Mouse (Mus musculus): ENCODE measurements around the gene Methig1. TPM values are rescaled to one million over a fixed set of nuclear protein-coding genes. Genes with fewer than 3 reads are reported as not detected.
"Not testable (repeated sequence)": the region's sequence is repeated elsewhere in the genome, so short reads cannot be mapped to it uniquely, and the experiment has no call there.

Gene Methig1
- polyA plus RNA-seq, 1 experiment: not detected

DNA sequence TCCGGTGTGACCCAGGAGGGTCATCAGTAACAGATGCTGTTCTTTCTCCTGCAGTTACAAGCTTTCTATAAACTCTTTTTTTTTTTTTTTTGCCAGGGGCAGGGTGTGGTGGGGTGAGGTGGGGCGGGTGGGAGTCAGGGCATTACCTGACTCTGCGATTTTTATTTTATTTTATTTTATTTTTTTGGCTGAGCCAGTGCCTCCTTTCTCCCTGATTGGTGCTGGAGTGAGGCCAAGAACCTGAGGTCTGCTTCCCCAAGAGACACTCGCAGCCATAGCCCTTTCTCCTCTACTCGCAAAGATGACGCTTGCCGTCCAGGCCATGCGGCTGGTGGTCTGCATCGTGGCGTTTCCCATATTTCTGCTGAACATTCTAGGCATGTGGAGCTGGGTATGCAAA lies 18.3 kb upstream of the Methig1 start, which contains the start of gene Mettl7a3:
Gene Mettl7a3, plus strand, starts transcription at position 301 of the 400 bp plus-strand sequence.
- no peaks in the 10 kb centered on the region for H3K79me3 ChIP-seq (ENCODE audit: low read depth)
- no peaks in the 10 kb centered on the region for H3K79me2 ChIP-seq (ENCODE audit: control insufficient read depth, insufficient read depth)
- H3K36me3 ChIP-seq (ENCODE audit: control insufficient read depth, insufficient read depth): no peaks in the 10 kb centered on the region
- H3K27me3 ChIP-seq (ENCODE audit: control insufficient read depth, insufficient read depth, insufficient read length): peaks cover 6% of the 10 kb centered on the region
- no peak for TF ChIP-seq MAX (IDR thresholded peaks at IDR 0.05)
- no peak for TF ChIP-seq CTCF (IDR thresholded peaks at IDR 0.05; ENCODE audit: control insufficient read depth, insufficient read depth, insufficient read length)
- TF ChIP-seq CEBPB (IDR thresholded peaks at IDR 0.05; ENCODE audit: low read depth): no peak
- no peak for TF ChIP-seq MYOD1 (IDR thresholded peaks at IDR 0.05; ENCODE audit: control insufficient read depth, insufficient read length, low read depth)
- TF ChIP-seq MYOG (IDR thresholded peaks at IDR 0.05; ENCODE audit: control insufficient read depth, extremely low read depth, insufficient read length): no peak
- no peak for TF ChIP-seq FOSL1 (IDR thresholded peaks at IDR 0.05; ENCODE audit: insufficient read depth, low read length, poor library complexity, severe bottlenecking)
- TF ChIP-seq USF1 (IDR thresholded peaks at IDR 0.05; ENCODE audit: low read depth): no peak
- H3ac ChIP-seq (ENCODE audit: control insufficient read depth, insufficient read length, low read depth): no peak within 1 kb of the TSS
- no peak within 1 kb of the TSS for H3K4me3 ChIP-seq (ENCODE audit: insufficient read depth, poor library complexity, severe bottlenecking)

DNA sequence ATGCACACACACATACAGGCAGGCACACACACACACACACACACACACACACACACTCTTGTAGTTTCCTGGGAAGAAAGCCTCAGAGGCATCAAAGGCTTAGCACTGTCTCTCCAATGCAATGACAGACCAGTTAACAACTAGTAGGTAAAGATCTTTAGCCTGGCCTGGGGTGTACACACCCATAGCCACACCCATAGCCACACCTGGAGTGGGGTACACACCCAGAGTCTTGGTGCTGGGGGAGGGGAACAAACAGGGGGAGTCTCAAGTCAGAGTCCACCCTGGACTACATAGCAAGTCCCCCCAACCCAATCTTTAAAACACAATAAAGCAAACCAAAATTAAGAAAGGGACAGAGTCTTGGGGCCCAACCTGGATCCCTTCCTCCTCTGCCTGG lies 15.6 kb upstream of the Methig1 start:
- H3K4me3 ChIP-seq (ENCODE audit: insufficient read depth, poor library complexity, severe bottlenecking); H3ac ChIP-seq (ENCODE audit: control insufficient read depth, insufficient read length, low read depth); H3K79me2 ChIP-seq (ENCODE audit: control insufficient read depth, insufficient read depth); H3K27me3 ChIP-seq (ENCODE audit: control insufficient read depth, insufficient read depth, insufficient read length); H3K36me3 ChIP-seq (ENCODE audit: control insufficient read depth, insufficient read depth); H3K79me3 ChIP-seq (ENCODE audit: low read depth): not testable (repeated sequence)

DNA sequence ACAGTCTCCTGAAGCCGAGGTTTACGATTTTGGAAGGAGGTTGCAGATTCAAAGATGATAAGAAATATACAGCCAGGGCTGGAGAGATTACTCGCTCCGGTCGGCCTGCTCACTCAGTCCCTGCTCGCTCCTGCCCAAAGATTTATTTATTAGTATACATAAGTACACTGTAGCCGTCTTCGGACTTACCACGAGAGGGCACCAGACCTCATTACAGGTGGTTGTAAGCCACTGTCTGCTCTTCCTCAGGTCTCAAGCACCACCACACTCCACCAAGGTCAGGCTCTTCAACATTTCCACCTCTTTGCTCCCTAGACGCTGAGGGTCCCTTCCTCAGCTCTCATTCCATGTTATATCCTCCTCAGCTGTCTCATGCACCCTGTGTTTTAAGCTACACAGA lies 15.1 kb upstream of the Methig1 start:
- not testable (repeated sequence) for H3K27me3 ChIP-seq (ENCODE audit: control insufficient read depth, insufficient read depth, insufficient read length); H3K79me2 ChIP-seq (ENCODE audit: control insufficient read depth, insufficient read depth); H3K4me3 ChIP-seq (ENCODE audit: insufficient read depth, poor library complexity, severe bottlenecking); H3K36me3 ChIP-seq (ENCODE audit: control insufficient read depth, insufficient read depth); H3K79me3 ChIP-seq (ENCODE audit: low read depth); H3ac ChIP-seq (ENCODE audit: control insufficient read depth, insufficient read length, low read depth)

DNA sequence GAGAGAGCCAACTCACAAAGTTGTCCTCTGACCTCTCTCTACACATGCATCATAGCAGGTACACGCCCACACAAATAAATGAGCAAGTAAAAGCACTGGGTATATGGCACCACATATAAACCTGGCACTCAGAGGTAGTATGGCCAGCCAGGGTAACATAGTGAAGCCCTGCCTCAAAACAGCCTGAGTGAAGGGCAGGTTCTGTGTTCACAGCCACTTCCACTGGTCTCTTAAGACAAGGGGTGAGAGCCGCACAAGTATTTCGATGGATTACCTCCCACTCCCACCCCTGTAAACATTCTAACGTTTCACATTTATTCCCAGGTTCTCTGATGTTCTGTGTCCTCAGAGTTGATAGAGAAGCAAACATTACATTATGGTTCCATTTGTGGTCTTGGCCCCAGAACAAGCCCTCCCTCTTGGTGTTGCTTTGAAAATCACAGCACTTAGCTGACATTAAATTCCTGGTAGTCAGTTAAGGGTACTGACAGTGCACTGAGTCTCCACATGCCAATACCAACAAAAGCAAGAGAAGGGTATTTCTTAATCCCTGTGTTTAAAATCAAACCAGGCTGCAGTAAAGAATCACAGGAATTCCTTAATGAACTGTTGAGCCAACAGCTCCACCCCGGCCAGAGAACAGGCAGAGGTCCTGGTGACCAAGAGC lies 11.5 kb upstream of the Methig1 start:
- not testable (repeated sequence) for H3K79me2 ChIP-seq (ENCODE audit: control insufficient read depth, insufficient read depth); H3K4me3 ChIP-seq (ENCODE audit: insufficient read depth, poor library complexity, severe bottlenecking)

DNA sequence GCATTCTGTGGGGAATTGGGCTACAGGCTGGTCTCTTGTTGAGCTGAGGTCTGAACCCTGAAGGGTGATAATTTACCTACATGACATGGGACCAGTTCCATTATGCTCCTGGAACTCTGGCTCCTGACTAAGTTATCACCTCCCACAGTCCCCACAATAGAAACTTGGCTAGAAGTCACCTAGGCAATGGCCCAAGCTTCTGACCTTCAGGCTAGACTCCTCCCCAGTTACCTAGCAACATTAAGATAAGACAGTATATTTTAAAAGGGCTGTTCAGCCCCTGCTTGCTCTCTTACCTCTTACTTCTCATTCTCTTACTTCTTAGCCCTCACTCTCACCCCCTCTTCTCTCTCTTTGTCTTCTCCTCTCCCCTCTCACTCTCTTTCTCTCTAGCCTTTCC lies 7.5 kb upstream of the Methig1 start:
- no peak for TF ChIP-seq MYOG (IDR thresholded peaks at IDR 0.05; ENCODE audit: control insufficient read depth, extremely low read depth, insufficient read length)
- TF ChIP-seq MYOD1 (IDR thresholded peaks at IDR 0.05; ENCODE audit: control insufficient read depth, insufficient read length, low read depth): no peak
- no peak for TF ChIP-seq USF1 (IDR thresholded peaks at IDR 0.05; ENCODE audit: low read depth)
- no peak for TF ChIP-seq CEBPB (IDR thresholded peaks at IDR 0.05; ENCODE audit: low read depth)
- TF ChIP-seq CTCF (IDR thresholded peaks at IDR 0.05; ENCODE audit: control insufficient read depth, insufficient read depth, insufficient read length): no peak
- no peak for TF ChIP-seq FOSL1 (IDR thresholded peaks at IDR 0.05; ENCODE audit: insufficient read depth, low read length, poor library complexity, severe bottlenecking)
- TF ChIP-seq MAX (IDR thresholded peaks at IDR 0.05): no peak
- Histone ChIP-seq H3K79me3 (ENCODE audit: low read depth) (no peaks in the 10 kb centered on the region), H3K36me3 (ENCODE audit: control insufficient read depth, insufficient read depth) (no peaks in the 10 kb centered on the region), H3K27me3 (ENCODE audit: control insufficient read depth, insufficient read depth, insufficient read length) (peaks cover 4% of the 10 kb centered on the region), H3ac (ENCODE audit: control insufficient read depth, insufficient read length, low read depth) (no peak overlapping the region), H3K4me3 (ENCODE audit: insufficient read depth, poor library complexity, severe bottlenecking) (no peak overlapping the region), H3K79me2 (ENCODE audit: control insufficient read depth, insufficient read depth) (no peaks in the 10 kb centered on the region)

More for the DNA sequence above, 11.5 kb upstream of the Methig1 start:
- not testable (repeated sequence) for H3K79me3 ChIP-seq (ENCODE audit: low read depth); H3K36me3 ChIP-seq (ENCODE audit: control insufficient read depth, insufficient read depth); H3ac ChIP-seq (ENCODE audit: control insufficient read depth, insufficient read length, low read depth); H3K27me3 ChIP-seq (ENCODE audit: control insufficient read depth, insufficient read depth, insufficient read length)

DNA sequence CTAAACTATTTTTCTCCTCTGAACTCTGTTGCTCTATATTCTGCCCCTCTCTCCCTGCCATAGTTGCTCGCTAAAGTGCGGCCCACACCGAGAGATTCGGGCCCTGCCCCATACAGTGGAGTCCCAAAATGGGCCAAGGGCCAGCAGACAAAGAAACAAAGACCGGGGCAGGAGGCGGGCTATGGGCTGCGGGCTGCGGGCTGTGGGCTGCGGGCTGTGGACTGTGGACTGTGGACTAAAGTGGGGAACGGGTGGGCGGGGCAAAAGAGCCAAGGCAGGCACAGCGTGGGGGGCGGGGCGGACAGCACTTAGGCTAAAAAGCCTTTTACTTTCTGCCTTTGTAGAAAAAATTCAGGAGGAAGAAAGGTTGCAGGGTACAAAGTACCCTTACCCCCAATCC lies 6.2 kb upstream of the Methig1 start:
- no peaks in the 10 kb centered on the region for H3K79me2 ChIP-seq (ENCODE audit: control insufficient read depth, insufficient read depth)
- peaks cover 4% of the 10 kb centered on the region for H3K27me3 ChIP-seq (ENCODE audit: control insufficient read depth, insufficient read depth, insufficient read length)
- H3ac ChIP-seq (ENCODE audit: control insufficient read depth, insufficient read length, low read depth): no peak overlapping the region
- TF ChIP-seq CEBPB (IDR thresholded peaks at IDR 0.05; ENCODE audit: low read depth): no peak
- TF ChIP-seq MYOG (IDR thresholded peaks at IDR 0.05; ENCODE audit: control insufficient read depth, extremely low read depth, insufficient read length): no peak
- TF ChIP-seq MAX (IDR thresholded peaks at IDR 0.05): no peak
- no peak for TF ChIP-seq FOSL1 (IDR thresholded peaks at IDR 0.05; ENCODE audit: insufficient read depth, low read length, poor library complexity, severe bottlenecking)
- TF ChIP-seq CTCF (IDR thresholded peaks at IDR 0.05; ENCODE audit: control insufficient read depth, insufficient read depth, insufficient read length): no peak
- TF ChIP-seq USF1 (IDR thresholded peaks at IDR 0.05; ENCODE audit: low read depth): no peak
- H3K36me3 ChIP-seq (ENCODE audit: control insufficient read depth, insufficient read depth): no peaks in the 10 kb centered on the region
- no peaks in the 10 kb centered on the region for H3K79me3 ChIP-seq (ENCODE audit: low read depth)
- H3K4me3 ChIP-seq (ENCODE audit: insufficient read depth, poor library complexity, severe bottlenecking): no peak overlapping the region
